Mouse (Mus musculus): ENCODE results near the gene Cadm1.

Cadm1 gene

DNA sequence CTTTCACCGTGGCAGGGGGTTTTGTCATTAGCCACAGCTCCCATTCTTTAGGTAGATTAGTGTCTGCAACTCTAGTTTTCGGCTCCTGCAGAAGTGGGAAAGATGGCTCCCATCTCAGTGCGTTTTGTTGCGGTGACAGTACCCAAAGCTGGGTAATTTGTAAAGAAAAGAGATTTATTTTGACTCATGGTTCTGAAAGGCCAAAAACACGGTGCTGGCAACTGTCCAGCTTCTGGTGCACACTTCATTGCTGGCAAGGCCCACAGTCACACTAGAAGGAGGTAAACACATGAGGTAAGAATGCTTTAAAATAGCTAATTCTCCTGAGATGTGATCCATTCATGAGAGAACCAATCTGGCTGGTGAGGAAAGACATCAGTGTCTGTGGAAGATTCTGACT lies 18.9 kb downstream of the Cadm1 start:
- no peak for DNase-seq (ENCODE audit: low spot score in 2 of 2)

DNA sequence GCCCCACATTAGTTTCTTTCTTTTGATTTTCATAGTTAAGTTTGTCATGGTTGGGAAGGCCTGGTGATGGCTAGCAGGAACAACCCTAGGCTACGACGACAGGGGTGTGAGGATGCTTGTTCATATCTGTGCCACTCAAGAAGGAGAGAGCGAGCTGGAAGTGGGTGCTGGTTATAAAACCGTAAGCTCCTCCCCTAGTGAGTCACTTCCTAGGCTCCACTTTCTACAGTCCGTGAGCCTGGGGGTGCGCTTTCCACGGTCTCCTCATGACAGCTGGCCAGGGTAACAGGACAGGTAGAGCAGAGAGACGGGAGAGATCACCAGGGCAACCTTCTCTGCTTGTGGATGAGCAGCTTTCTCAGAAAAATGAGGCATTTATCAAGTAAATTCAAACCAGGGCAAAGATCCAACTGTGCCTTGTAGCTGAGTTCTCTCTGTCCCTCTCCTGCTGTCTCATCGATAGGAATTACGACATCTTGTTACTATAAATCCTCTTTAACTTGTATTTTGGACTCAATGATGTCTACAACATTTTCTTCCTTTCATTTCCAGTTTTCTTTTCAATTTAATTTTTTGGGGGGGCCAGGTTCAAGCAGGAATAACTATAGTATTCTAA lies 23.1 kb downstream of the Cadm1 start:
- no peak for DNase-seq (ENCODE audit: low spot score in 2 of 2)

DNA sequence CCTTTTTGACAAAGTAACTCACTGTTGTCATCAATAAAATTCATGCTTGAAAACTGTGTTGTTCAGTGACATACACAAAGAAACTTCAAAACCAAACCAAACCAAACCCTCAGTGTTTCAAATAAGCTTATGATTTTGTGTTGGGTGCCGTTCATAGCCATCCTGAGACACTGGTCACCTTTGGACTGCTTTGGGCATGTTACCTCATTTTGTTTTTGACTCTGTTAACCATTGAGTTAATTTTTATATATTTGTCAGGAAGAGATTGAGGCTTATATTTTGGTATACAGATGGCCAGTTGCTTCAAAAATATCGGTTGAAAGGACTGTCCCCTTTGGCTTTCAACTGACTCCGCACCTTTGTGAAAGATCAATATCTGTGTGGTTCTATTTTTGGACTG lies 30.8 kb downstream of the Cadm1 start:
- DNase-seq (ENCODE audit: low spot score in 2 of 2), result no peak

DNA sequence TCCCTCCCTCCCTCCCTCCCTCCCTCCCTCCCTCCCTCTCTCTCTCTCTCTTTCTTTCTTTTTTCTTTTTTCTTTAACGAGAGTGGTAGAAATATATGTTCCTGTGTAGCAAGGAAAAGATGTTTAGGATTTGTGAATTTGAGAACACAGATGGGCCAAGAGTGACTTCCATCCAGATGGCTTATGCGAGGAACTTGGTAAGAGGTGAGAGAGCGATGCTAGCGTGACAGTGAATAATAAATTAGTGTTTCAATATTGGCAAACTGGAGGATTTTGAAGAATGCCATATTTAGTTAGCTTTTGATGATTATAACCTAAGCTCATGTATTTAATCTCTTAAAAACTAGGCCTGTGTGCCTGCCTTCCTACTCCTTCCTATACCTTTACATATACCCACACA lies 31.6 kb downstream of the Cadm1 start:
- DNase-seq (ENCODE audit: low spot score in 2 of 2), result no peak

DNA sequence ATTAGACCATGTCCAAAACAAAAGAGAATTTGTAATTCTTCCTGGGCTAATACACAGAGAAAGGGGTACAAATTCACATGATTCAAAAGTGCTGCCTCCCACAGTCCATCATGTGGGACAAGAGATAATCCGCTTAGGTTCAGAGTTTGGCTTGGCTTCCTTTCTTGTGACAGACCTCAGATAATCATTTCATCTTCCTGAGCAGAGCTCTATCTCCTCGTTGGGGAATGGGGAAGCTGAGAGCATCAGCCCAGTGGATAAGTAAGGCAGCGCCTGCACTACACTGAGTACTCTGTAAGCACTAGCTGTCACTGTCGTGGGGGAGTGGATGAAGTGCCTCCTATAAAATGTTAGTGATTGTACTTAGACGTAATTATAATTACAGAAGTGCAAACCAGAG lies 35.1 kb downstream of the Cadm1 start:
- DNase-seq (ENCODE audit: low spot score in 2 of 2), result no peak

DNA sequence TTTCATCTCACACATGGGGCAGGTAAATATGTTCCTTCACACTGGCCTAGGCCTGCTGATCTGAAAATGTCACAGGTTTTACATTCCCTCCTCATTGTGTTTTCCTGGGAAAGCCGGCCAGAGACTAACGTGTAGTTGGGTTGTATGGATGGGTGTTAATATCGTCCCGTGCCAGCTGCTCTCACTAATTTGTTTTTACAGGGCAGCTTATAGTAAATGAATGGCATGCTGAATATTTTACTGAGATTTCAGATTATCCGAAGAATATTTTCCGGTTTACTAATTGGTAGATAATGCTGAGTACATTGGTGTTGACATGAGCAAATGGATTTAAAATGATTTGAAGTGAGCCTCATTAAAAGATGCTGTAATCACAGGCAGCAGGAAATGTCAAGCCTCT lies 37.9 kb downstream of the Cadm1 start:
- DNase-seq (ENCODE audit: low spot score in 2 of 2), result no peak

DNA sequence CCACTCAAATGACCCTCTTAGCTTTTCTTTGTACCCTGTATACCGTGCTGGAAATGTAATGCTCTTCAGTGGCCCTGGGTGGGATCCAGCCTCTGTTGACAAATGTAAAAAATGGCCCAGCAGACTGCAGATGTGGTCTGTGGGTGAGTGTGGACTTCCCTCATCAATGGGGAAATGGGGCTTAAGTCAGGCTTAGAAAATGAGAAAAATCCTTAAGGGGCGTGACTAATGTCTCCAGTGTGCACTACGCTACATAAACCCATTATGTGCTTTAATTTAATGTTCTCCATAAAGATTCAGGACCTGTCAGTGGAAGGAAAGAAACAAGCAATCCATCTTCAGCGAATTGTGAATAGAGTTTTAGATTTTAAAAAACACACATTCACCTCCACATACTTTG lies 40.2 kb downstream of the Cadm1 start:
- no peak for DNase-seq (ENCODE audit: low spot score in 2 of 2)

DNA sequence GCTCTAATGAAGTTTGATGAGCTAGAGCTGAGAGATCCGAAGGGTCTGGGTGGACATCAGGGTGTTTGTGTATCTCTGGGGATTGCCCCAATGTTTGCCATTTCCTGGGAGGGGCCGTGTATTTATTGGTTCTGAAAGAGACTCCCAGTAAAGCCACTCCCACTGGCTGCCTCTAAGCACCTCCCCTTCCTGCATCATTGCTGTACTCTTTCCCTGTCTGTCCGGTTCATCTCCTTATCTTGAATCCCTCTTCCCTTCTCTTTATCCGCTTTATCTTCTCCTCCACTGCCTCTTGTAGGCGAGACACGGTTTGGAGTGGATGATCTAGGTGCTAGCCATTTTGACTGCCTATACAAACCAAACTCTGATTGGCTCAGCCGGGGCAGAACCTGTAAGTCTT lies 41.5 kb downstream of the Cadm1 start:
- no peak for DNase-seq (ENCODE audit: low spot score in 2 of 2)

DNA sequence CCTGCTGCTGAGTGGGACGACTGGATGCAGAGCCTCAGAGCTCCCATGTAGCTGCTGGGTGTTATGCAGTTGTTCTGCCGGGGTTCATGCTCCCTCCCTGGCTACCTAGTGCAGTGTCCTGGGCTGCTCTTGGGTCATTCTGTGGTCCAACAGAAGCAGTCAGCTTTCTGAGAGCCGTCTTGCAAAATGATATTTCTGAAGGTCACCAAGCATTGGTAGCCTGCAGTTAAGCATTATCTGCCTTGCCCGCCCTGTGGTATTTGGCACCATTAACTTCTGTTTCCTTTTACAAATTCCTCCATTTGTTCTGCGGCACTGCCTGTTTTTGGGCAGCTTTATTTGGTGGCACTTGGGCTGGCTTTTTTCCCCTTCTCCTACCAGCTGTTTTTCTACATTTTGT lies 42.2 kb downstream of the Cadm1 start:
- no peak for DNase-seq (ENCODE audit: low spot score in 2 of 2)

DNA sequence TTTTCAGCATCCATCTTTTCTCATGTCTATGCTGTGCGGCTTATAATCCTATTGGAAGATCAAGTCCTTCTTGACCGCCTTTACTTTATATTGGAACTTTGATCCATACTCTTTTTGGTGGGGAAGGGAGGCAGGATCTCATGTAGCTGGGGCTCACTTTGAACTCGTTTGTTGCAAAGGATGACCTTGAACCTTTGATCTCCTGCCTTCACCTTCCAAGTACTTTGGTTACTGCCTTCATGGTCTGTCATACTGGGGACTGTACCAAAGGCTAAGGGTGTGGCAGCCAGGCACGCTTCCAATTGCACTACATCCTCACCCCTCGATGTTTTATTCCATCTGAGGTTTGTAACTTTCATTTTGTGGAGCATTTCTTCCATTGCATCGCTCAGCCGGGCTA lies 43.5 kb downstream of the Cadm1 start:
- DNase-seq (ENCODE audit: low spot score in 2 of 2), result no peak

DNA sequence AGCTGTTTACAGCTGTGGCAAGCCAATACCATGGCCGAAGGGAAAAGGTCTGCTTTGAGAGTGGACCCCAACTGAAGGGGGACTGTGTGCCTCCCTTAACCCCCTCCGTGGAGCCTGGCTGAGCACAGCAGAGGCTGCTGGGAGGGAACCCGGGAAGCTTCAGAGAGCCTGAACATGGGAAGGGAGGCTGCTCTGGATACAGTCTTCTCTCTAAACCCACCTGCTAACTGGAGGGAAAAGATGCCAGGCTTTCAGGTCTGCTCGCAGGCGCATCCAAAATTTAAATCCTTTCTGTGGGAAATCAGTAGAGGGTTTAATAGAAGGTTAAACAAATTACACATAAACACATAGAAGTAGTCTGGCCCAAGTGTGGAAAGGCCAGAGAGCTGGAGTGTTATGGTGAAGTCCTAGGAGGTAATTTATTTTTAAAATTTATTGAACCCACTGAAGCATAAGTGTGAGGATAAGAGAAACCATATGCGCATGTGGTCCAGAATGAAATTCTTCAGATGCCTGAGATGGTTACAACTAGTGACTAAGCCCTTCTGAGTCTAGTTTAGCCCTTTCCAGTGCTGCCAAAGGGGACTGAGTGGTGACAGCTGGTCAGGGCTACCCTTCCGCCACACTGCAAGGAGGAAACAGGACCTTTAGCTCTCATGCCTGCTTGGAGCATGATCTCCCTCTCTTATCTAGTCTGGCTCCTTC lies 44.9 kb downstream of the Cadm1 start:
- no peak for DNase-seq (ENCODE audit: low spot score in 2 of 2)

DNA sequence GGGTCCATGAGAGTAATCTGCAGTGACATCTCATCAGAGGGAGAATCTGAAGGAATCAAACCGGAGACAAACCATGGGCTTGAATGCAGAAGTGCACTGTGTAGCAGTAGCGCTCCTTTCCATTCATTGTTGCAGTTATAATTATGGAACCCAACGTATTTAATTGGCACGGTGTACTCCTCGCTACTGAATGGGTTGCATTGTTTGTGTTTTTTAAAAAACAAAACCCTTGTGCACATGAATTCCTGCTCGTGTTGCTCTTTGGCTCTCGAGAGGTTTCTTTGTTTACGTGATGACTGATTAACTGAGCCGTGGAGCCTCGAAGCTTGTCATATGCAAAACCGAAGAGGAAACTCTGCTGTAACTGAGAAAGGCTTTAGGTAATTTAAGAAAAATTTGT lies 45.8 kb downstream of the Cadm1 start:
- DNase-seq (ENCODE audit: low spot score in 2 of 2), result no peak

DNA sequence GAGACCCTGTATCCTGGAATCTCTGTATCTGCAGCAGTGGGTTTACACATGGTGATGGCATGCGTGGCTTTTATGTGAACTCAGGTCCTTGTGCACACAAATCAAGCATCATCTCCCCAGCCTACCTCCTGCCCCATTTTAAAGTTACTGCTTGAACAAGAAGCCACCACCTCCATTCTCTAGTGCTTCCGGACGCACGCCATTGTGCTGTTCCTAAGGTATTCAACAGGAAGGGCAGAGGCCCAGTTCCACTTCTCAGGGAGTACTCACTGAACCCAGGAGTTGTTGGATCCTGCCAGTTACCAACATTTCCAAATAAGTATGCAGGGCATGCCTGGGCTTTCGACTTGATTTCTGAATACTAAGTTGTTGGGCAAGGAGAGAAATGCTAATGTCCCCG lies 49.5 kb downstream of the Cadm1 start:
- DNase-seq (ENCODE audit: low spot score in 2 of 2), result no peak

DNA sequence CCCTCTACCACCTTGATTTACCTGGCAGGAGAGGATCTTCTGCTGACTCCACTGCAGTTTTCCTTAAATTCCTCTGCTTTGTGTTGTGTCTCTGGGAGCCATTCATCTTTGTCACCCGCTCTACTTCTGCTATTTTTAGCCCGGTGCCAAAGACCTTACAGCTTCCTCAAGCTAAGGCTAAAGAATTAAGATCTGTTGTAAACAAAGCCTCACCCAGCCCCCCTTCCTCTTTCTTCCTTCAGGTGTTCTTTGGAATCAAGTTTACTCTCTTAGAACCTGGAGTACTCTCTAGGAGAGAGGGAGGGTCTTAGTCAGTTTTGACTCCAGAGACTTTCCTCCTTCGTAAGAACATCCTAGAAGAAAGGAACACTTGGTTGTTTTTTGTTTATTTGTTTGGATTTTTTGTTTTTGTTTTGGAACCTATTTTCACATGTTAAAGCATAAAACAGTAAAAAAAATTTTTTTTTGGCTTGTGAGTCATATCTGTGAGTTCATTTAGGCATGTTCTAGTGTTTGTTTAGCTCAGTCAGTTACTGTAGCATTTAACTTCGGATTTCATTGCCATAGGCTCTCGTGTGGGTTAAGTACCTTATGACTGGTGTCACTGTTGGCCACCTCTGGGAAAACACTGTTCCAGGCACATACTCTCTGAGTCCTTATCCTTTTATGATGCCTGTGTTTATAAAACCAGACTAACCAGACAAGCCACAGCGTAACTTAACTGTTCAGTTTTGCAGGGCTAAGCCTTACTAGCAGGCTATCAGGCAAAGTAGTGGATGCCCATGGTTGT lies 51.8 kb downstream of the Cadm1 start:
- DNase-seq (ENCODE audit: low spot score in 2 of 2), result no peak

DNA sequence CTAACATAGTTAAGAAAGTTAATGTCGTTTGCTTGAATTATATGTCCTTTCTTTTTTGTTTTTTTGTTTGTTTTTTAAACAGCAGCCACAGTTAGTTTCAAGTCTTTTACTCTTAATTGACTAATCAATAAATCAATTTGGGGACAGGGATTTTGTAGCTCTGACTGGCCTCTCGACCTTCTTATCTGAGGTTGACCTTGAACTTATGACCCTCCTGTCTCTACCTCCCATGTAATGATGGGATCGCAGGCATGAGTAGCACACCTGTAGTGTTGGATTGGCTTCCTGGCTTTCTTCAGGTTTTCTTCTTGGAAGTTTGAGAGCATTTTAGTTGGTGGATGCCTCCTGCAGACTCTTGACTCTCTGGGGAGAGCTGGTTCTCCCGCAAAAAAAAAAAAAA lies 53.3 kb downstream of the Cadm1 start:
- no peak for DNase-seq (ENCODE audit: low spot score in 2 of 2)

DNA sequence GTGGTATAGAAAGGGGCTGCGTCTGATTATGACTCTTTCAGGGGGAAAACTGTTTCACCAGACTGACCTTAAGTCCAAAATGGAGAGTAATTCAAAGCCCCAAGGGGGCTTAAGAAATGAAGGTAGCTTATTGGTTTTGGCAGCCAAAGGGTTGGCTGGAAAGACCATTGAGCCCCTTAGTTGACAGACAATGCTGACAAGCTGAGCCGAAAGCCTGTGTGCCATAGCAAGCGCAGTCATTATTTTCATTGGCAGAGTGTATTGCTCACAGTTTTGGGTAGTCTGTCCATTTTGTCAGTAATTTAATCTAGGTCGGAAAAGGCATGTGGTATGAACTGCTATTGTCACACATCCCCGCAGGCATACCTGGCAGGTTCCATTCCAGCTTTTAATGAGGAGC lies 56.2 kb downstream of the Cadm1 start:
- DNase-seq (ENCODE audit: low spot score in 2 of 2), result no peak

DNA sequence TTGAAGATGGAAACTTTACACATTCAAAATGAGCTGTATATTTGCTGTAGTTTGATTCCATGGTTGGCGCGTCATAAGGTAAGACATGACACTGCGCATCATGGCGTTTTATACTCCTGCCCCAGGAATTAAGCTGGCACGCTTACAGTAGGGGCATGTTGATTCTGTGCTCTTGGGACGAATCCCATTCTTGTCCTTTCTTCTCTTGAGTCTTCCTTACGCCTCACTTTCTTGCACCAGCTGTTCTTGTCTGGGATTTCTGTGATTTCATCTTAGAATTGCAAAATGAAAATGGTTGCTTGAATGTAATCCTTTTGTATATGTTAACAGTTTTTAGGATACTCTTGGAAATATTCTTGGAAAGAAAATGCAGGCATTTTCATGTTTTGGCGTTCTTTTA lies 56.9 kb downstream of the Cadm1 start:
- DNase-seq (ENCODE audit: low spot score in 2 of 2), result no peak

DNA sequence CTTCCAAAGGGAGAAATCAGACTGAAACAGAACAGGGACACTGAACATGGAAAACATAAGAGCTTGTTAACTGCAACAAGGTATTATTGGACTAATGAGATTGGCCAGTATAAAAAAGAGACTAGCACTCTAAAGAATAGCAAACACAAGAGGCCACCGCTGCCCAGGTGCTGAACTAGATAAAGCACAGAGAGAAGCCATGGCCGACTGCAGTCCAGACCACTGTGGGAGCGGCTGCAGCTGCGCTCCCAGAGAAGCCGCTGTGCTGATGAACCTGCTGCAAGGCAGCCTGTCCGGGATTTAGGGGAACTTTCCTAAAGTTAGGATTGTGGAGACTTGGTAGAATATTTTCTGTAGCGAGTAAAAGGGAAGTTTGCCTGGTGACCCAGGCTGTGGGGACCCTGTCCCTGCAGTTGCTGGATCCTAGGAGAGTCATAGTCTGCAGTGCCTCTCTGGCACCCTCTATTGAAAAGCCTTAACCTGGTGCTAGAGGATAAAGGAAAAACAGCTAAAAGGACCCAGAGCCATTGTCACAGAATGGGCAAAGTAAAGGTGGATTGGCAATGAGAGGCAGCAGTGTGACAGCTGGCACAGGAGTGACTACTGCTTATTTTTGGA lies 57.7 kb downstream of the Cadm1 start:
- DNase-seq (ENCODE audit: low spot score in 2 of 2), result no peak

DNA sequence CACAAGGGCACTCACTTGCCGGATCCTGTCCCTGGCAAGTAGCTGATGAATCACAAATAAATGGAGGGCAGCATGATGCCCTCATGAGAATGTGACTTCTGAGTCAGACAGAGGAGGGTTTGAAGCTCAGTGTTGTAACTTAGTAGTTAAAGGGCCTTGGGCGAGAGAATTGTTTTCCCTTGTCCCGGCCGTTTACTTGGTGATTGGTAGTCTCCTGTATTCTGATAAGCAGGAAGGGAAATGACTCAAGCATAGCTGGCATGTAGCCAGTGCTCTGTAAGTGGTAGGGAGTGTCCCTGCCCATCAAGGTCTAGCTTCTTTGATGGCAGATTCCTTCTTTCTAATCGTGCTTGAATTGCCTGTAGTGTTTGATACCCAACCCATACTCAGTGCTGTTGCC lies 59.9 kb downstream of the Cadm1 start:
- peak in 1 of 2 experiments; percentile 6 for DNase-seq (ENCODE audit: low spot score in 2 of 2)

DNA sequence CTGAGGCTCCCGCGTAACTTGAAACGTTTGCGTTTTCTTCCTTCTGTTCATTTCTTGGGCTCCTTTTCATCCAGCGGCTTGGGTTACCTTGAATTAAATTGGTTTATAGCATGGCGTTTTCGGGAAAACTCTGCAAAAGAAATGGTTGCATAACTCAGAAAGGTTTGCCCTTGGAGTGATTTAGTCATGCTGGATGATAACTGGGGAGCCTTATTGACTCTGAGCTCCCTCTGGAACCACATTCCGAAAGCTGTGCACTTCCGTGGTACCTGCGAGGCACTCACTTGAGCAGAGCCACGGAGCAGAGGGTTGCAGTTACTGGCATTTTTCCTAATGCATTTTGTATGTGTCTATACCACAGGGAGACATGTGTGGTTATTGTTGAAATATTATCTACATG lies 71.6 kb downstream of the Cadm1 start:
- no peak for DNase-seq (ENCODE audit: low spot score in 2 of 2)

DNA sequence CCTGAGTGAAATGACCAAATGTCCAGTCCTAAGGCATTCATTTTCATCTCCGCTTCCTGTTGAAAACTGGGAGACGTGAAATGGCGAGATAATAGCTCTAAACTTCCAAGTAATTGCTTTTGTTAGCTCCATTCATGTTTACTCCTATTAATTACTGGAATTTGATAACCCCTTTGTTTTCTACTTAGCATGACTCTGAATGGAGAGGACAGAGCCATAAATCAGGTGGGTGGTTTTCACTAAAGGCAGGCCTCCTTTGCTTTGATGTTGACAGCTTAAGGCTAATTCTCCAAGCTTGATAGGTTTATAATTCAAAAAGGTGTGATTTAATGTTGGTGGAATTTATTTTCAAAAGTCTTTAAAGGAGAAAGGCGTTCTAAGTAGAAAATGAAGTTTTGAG lies 74.0 kb downstream of the Cadm1 start:
- DNase-seq (ENCODE audit: low spot score in 2 of 2), result no peak

DNA sequence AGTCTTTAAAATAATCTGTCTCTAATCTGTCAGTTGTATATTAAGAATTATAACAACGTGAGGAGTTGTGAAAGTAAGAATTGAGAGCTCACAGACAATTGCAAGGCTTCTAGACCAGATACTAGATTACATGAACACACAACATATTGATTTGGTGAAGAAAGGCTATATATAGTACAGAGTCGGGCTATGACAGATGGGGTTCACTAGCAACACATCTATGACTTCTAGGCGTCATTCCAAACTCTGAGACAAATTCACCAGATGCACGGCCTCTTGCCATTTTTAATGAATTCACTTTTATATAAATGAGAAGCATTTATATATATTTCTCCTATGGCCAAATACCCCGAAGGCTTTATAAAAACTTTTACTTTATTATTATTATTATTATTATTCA lies 75.7 kb downstream of the Cadm1 start:
- no peak for DNase-seq (ENCODE audit: low spot score in 2 of 2)

DNA sequence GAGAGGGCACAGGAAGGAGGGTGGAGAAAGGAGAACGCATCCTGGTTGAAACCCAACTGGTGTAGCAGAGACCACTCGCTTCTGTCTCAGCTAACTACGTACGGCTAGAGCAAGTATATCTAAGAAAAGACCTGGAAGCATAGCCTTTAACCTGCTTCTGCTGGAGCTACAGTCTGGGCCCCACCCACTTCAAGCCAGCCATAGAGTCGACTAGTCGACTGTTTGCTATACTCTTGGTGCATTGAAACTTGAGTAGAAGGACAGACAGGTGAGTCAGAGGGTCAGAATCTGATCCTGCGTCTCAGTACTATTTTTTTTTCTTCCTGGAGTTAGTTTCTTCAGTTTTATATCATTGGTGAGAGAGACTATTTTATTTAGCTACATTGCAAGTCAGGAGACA lies 78.5 kb downstream of the Cadm1 start:
- no peak for DNase-seq (ENCODE audit: low spot score in 2 of 2)
